Mouse (Mus musculus): Measurements from ENCODE around the gene Dclre1b. TPM values are rescaled to one million over a fixed set of nuclear protein-coding genes. Genes with fewer than 3 reads are reported as not detected.

Dclre1b gene
- 8.5 and 11.3 TPM in 2 replicates for polyA plus RNA-seq (2012; rRNA removed)

- TF ChIP-seq POLR2A (IDR thresholded peaks at IDR 0.05; ENCODE audit: borderline replicate concordance, insufficient read depth, low read length) (peak; percentile 72; the same call in 1 of the 2 replicates), CTCF (IDR thresholded peaks at IDR 0.05; ENCODE audit: borderline replicate concordance, insufficient read depth, low read depth, low read length) (no peak)
- WGBS, result under 1% methylated on average over 70 of the region's 70 CpGs
- H3K27me3 ChIP-seq (ENCODE audit: control insufficient read depth, insufficient read depth, low read length), result no peaks in the 10 kb centered on the region
- H3K4me1 ChIP-seq (ENCODE audit: control insufficient read depth, insufficient read depth, low read length), result peaks cover 4% of the 10 kb centered on the region; the same call in 1 of the 2 replicates
- H3K4me3 ChIP-seq (replicated peaks; ENCODE audit: insufficient read depth, low read depth, low read length), result peak within 1 kb of the TSS; percentile 91
- H3K27ac ChIP-seq (ENCODE audit: insufficient read depth, low read length), result peak within 1 kb of the TSS; percentile 91
- peak; percentile 88 to 92 for DNase-seq
Observed at GRCm38 (mm10) chr3:103808891-103809798, at the start of gene Dclre1b, which contains the start of the genes Ap4b1 and Gm43064. Gene Dclre1b (minus strand): TSS chr3:103809444. Gene Ap4b1 (plus strand): TSS chr3:103809520. Gene Gm43064 (plus strand): TSS chr3:103809573.

GRCm38 (mm10) chr3:103857977-103858563 is 48.8 kb upstream of the Dclre1b start:
- TF ChIP-seq POLR2A (IDR thresholded peaks at IDR 0.05; ENCODE audit: borderline replicate concordance, insufficient read depth, low read length) (no peak), CTCF (IDR thresholded peaks at IDR 0.05; ENCODE audit: borderline replicate concordance, insufficient read depth, low read depth, low read length) (no peak)
- Histone ChIP-seq H3K4me1 (ENCODE audit: control insufficient read depth, insufficient read depth, low read length) (peaks cover 9% of the 10 kb centered on the region), H3K27me3 (ENCODE audit: control insufficient read depth, insufficient read depth, low read length) (no peaks in the 10 kb centered on the region), H3K27ac (ENCODE audit: insufficient read depth, low read length) (no peak overlapping the region), H3K4me3 (replicated peaks; ENCODE audit: insufficient read depth, low read depth, low read length) (no peak overlapping the region)
- no peak for DNase-seq
- WGBS, result 93% methylated on average over 6 of the region's 6 CpGs

GRCm38 (mm10) chr3:103857036-103857805 is 48.0 kb upstream of the Dclre1b start:
- no peak for TF ChIP-seq POLR2A (IDR thresholded peaks at IDR 0.05; ENCODE audit: borderline replicate concordance, insufficient read depth, low read length)
- peak; percentile 14; the same call in 1 of the 2 replicates for TF ChIP-seq CTCF (IDR thresholded peaks at IDR 0.05; ENCODE audit: borderline replicate concordance, insufficient read depth, low read depth, low read length)
- WGBS, result 67% methylated on average over 7 of the region's 7 CpGs

GRCm38 (mm10) chr3:103853804-103854203 is 44.6 kb upstream of the Dclre1b start:
- peak; percentile 60 to 71 for DNase-seq
- TF ChIP-seq POLR2A (IDR thresholded peaks at IDR 0.05; ENCODE audit: borderline replicate concordance, insufficient read depth, low read length) (0 out of 2 replicates have a peak, but pooled peaks have one; percentile 8), CTCF (IDR thresholded peaks at IDR 0.05; ENCODE audit: borderline replicate concordance, insufficient read depth, low read depth, low read length) (no peak)
- Histone ChIP-seq H3K27me3 (ENCODE audit: control insufficient read depth, insufficient read depth, low read length) (no peaks in the 10 kb centered on the region), H3K27ac (ENCODE audit: insufficient read depth, low read length) (peak overlapping the region; percentile 56; the same call in 1 of the 2 replicates), H3K4me1 (ENCODE audit: control insufficient read depth, insufficient read depth, low read length) (peaks cover 23% of the 10 kb centered on the region), H3K4me3 (replicated peaks; ENCODE audit: insufficient read depth, low read depth, low read length) (peak overlapping the region; percentile 35)
- WGBS, result 10% methylated on average over 8 of the region's 8 CpGs

More at GRCm38 (mm10) chr3:103857036-103857805, 48.0 kb upstream of the Dclre1b start:
- peak; percentile 44 to 73 for DNase-seq
- Histone ChIP-seq H3K27ac (ENCODE audit: insufficient read depth, low read length) (peak overlapping the region; percentile 68), H3K4me3 (replicated peaks; ENCODE audit: insufficient read depth, low read depth, low read length) (no peak overlapping the region), H3K27me3 (ENCODE audit: control insufficient read depth, insufficient read depth, low read length) (no peaks in the 10 kb centered on the region), H3K4me1 (ENCODE audit: control insufficient read depth, insufficient read depth, low read length) (peaks cover 9% of the 10 kb centered on the region)

- Histone ChIP-seq H3K27me3 (ENCODE audit: control insufficient read depth, insufficient read depth, low read length) (no peaks in the 10 kb centered on the region), H3K27ac (ENCODE audit: insufficient read depth, low read length) (peak overlapping the region; percentile 96; the same call in 1 of the 2 replicates), H3K4me1 (ENCODE audit: control insufficient read depth, insufficient read depth, low read length) (peaks cover 20% of the 10 kb centered on the region), H3K4me3 (replicated peaks; ENCODE audit: insufficient read depth, low read depth, low read length) (peak overlapping the region; percentile 74)
- TF ChIP-seq POLR2A (IDR thresholded peaks at IDR 0.05; ENCODE audit: borderline replicate concordance, insufficient read depth, low read length) (no peak), CTCF (IDR thresholded peaks at IDR 0.05; ENCODE audit: borderline replicate concordance, insufficient read depth, low read depth, low read length) (peak; percentile 63; the same call in 1 of the 2 replicates)
- WGBS, result 8% methylated on average over 3 of the region's 3 CpGs
- DNase-seq, result peak; percentile 80 to 90
Observed at GRCm38 (mm10) chr3:103852565-103853299, 43.5 kb upstream of the Dclre1b start.

- peak overlapping the region; percentile 74 for H3K4me3 ChIP-seq (replicated peaks; ENCODE audit: insufficient read depth, low read depth, low read length)
- TF ChIP-seq CTCF (IDR thresholded peaks at IDR 0.05; ENCODE audit: borderline replicate concordance, insufficient read depth, low read depth, low read length) (no peak), POLR2A (IDR thresholded peaks at IDR 0.05; ENCODE audit: borderline replicate concordance, insufficient read depth, low read length) (peak; percentile 42; the same call in 1 of the 2 replicates)
- no peaks in the 10 kb centered on the region for H3K27me3 ChIP-seq (ENCODE audit: control insufficient read depth, insufficient read depth, low read length)
- 14% methylated on average over 8 of the region's 8 CpGs for WGBS
- H3K4me1 ChIP-seq (ENCODE audit: control insufficient read depth, insufficient read depth, low read length), result peaks cover 14% of the 10 kb centered on the region; the same call in 1 of the 2 replicates
- peak; percentile 64 to 71 for DNase-seq
- H3K27ac ChIP-seq (ENCODE audit: insufficient read depth, low read length), result peak overlapping the region; percentile 96
Observed at GRCm38 (mm10) chr3:103851882-103852281, 42.6 kb upstream of the Dclre1b start.

All from cerebellum, adult 2 months (tissue).